Mouse (Mus musculus) midbrain, embryonic 11.5 days (tissue): Measurements from ENCODE around the gene Gm19426. TPM values are rescaled to one million over a fixed set of nuclear protein-coding genes. Genes with fewer than 3 reads are reported as not detected.

Source experiments
- ATAC-seq: fragments of 200-750 bp; cut with Nextera tagmentation; 2 replicates; pipeline ENCODE4 v1.8.0; 2017; ENCODE audit warnings: moderate TSS enrichment, moderate library complexity; ENCODE audit not compliant: low FRiP score
- DNase-seq: peaks from one replicate; pipeline ENCODE4 v3.0.0; 2015; ENCODE audit warnings: low spot score; ENCODE audit errors: missing footprints
- H3K27ac ChIP-seq: fragments of 300-500 bp; sonication (generic); 2 replicates; pipeline ENCODE4 v1.5.1; 2014; ENCODE audit warnings: low read depth, low read length
- H3K27me3 ChIP-seq: fragments of 300-500 bp; sonication (generic); 2 replicates; pipeline ENCODE4 v1.6.1; 2014; ENCODE audit warnings: mild to moderate bottlenecking, low read length, moderate library complexity, mixed read lengths; ENCODE audit not compliant: control insufficient read depth, insufficient read depth
- H3K36me3 ChIP-seq: fragments of 300-500 bp; sonication (generic); 2 replicates; pipeline ENCODE4 v1.6.1; 2014; ENCODE audit warnings: mild to moderate bottlenecking, low read length, moderate library complexity, mixed read lengths; ENCODE audit not compliant: control insufficient read depth, insufficient read depth
- H3K4me1 ChIP-seq: fragments of 300-500 bp; sonication (generic); 2 replicates; pipeline ENCODE4 v1.6.1; 2014; ENCODE audit warnings: low read length; ENCODE audit not compliant: control insufficient read depth, insufficient read depth
- H3K4me2 ChIP-seq: fragments of 300-500 bp; sonication (generic); 2 replicates; pipeline ENCODE4 v1.6.1; 2014; ENCODE audit warnings: mild to moderate bottlenecking, moderate library complexity
- H3K4me3 ChIP-seq: fragments of 300-500 bp; sonication (generic); 2 replicates; pipeline ENCODE4 v1.5.1; 2014; ENCODE audit warnings: low read depth, low read length
- H3K9ac ChIP-seq: fragments of 300-500 bp; sonication (generic); 2 replicates; pipeline ENCODE4 v1.6.1; 2014; ENCODE audit warnings: low read length
- H3K9me3 ChIP-seq: fragments of 300-500 bp; sonication (generic); 2 replicates; pipeline ENCODE4 v1.6.1; 2016; ENCODE audit warnings: low read length; ENCODE audit not compliant: control insufficient read depth
- WGBS: fragments of 180-500 bp; shearing (Covaris S2); extraction: QIAGEN DNeasy Blood & Tissue Kit; methylation state at CpG from one replicate; pipeline ENCODE4 v1.1.7; 2014; 5-methylcytosine and 5-hydroxymethylcytosine counted together
- microRNA counts: library from miRNA; unstranded; fragments of <30 nt; microRNA quantifications from one replicate; lab custom pipeline; 2015
- microRNA-seq: library from miRNA; unstranded; fragments of <30 nt; microRNA quantifications from one replicate; pipeline ENCODE4, GENCODE M21; 2017
- polyA plus RNA-seq: library from polyadenylated mRNA; unstranded; fragments of >200 nt; fragmentation: Nextera tagmentation; extraction: Ambion mirVana; gene quantifications from 2 replicates; pipeline ENCODE4 v1.2.1, GENCODE M21; 2014

Gm19426 gene
- polyA plus RNA-seq, 1 experiment from 2014 or later: 6.5 TPM

- 93% methylated on average over 1 of the region's 1 CpGs for WGBS
- peaks cover 3% of the 10 kb centered on the region; the same call in 1 of the 2 replicates for H3K36me3 ChIP-seq
Measured at GRCm38 (mm10) chr2:84705295-84705694, 38.2 kb downstream of the Gm19426 start.

GRCm38 (mm10) chr2:84704329-84704728 is 39.1 kb downstream of the Gm19426 start:
- no peaks in the 10 kb centered on the region for H3K36me3 ChIP-seq
- ATAC-seq (no peak), DNase-seq (no peak)
- no peak overlapping the region for H3K9ac ChIP-seq
- no peak overlapping the region for H3K27ac ChIP-seq
- no peak overlapping the region for H3K4me3 ChIP-seq
- no peaks in the 10 kb centered on the region for H3K4me1 ChIP-seq
- H3K4me2 ChIP-seq: no peak overlapping the region
- no peaks in the 10 kb centered on the region for H3K9me3 ChIP-seq
- no peaks in the 10 kb centered on the region for H3K27me3 ChIP-seq
- WGBS: 77% methylated on average over 5 of the region's 5 CpGs

More at GRCm38 (mm10) chr2:84705295-84705694, 38.2 kb downstream of the Gm19426 start:
- no peak overlapping the region for H3K4me3 ChIP-seq
- H3K27me3 ChIP-seq: no peaks in the 10 kb centered on the region
- H3K4me1 ChIP-seq: no peaks in the 10 kb centered on the region
- ATAC-seq: no peak
- no peaks in the 10 kb centered on the region for H3K9me3 ChIP-seq
- no peak overlapping the region for H3K4me2 ChIP-seq
- no peak overlapping the region for H3K9ac ChIP-seq
- no peak for DNase-seq
- no peak overlapping the region for H3K27ac ChIP-seq

GRCm38 (mm10) chr2:84703497-84703896 is 40.0 kb downstream of the Gm19426 start:
- Histone ChIP-seq H3K9ac (no peak overlapping the region), H3K4me3 (no peak overlapping the region), H3K27ac (no peak overlapping the region), H3K36me3 (no peaks in the 10 kb centered on the region), H3K27me3 (no peaks in the 10 kb centered on the region), H3K4me2 (no peak overlapping the region), H3K4me1 (no peaks in the 10 kb centered on the region), H3K9me3 (no peaks in the 10 kb centered on the region)
- no peak for DNase-seq
- WGBS: 88% methylated on average over 1 of the region's 1 CpGs
- ATAC-seq: no peak

GRCm38 (mm10) chr2:84695007-84695695 is 48.3 kb downstream of the Gm19426 start:
- Histone ChIP-seq H3K4me2 (no peak overlapping the region), H3K9me3 (no peaks in the 10 kb centered on the region), H3K4me1 (no peaks in the 10 kb centered on the region), H3K36me3 (peaks cover 13% of the 10 kb centered on the region; the same call in 1 of the 2 replicates), H3K27me3 (no peaks in the 10 kb centered on the region), H3K4me3 (no peak overlapping the region), H3K27ac (no peak overlapping the region), H3K9ac (no peak overlapping the region)
- no peak for ATAC-seq
- DNase-seq: no peak
- 92% methylated on average over 5 of the region's 5 CpGs for WGBS

MicroRNA genes within 50 kb of the gene (microRNA counts, 519-probe panel; counts per million panel counts)
- 7,881 counts per million, percentile 97 among the panel's probes with 10 or more counts for microRNA mmu-miR-130a (lab: Ali Mortazavi, UCI)

Small RNAs within 50 kb of the gene (microRNA-seq; reads per million reads assigned to microRNA genes)
- 39,983 reads per million, percentile 99 among the genes with 10 or more reads in this experiment for gene Mir130a

Other genes starting within 250 kb of the Gm19426 start
- 36.8 and 38.3 TPM in 2 replicates for gene Ctnnd1, start 92.9 kb downstream of the Gm19426 start, polyA plus RNA-seq
- gene Btbd18, start 84.6 kb downstream of the Gm19426 start, polyA plus RNA-seq: 0.19 and 0.41 TPM in 2 replicates
- 450 and 473 TPM in 2 replicates for gene Selenoh, start 72.9 kb downstream of the Gm19426 start, polyA plus RNA-seq
- not detected in 2 replicates for gene Gm28635, start 65.6 kb downstream of the Gm19426 start, polyA plus RNA-seq
- 70.7 and 73.2 TPM in 2 replicates for gene Med19, start 65.3 kb downstream of the Gm19426 start, polyA plus RNA-seq
- gene Tmx2, start 64.5 kb downstream of the Gm19426 start, polyA plus RNA-seq: 193 and 195 TPM in 2 replicates
- gene Zdhhc5, start 28.5 kb downstream of the Gm19426 start, polyA plus RNA-seq: 22.4 and 23.9 TPM in 2 replicates
- 54.4 and 57.0 TPM in 2 replicates for gene Clp1, start 16.3 kb downstream of the Gm19426 start, polyA plus RNA-seq
- 13.6 and 14.2 TPM in 2 replicates for gene Ypel4, start 9.6 kb downstream of the Gm19426 start, polyA plus RNA-seq
- 37.0 and 39.2 TPM in 2 replicates for gene Serping1, start 31.8 kb upstream of the Gm19426 start, polyA plus RNA-seq
- gene Ube2l6, start 55.2 kb upstream of the Gm19426 start, polyA plus RNA-seq: 39.4 and 39.5 TPM in 2 replicates
- gene Smtnl1, start 79.0 kb upstream of the Gm19426 start, polyA plus RNA-seq: 0.15 TPM in 1 of 2 replicates, not detected in the other
- gene Timm10, start 83.3 kb upstream of the Gm19426 start, polyA plus RNA-seq: 38.1 and 43.1 TPM in 2 replicates
- 16.3 and 18.6 TPM in 2 replicates for gene Slc43a1, start 95.2 kb upstream of the Gm19426 start, polyA plus RNA-seq
- gene Rtn4rl2, start 143.1 kb upstream of the Gm19426 start, polyA plus RNA-seq: 1.4 and 1.6 TPM in 2 replicates
- 17.6 and 19.0 TPM in 2 replicates for gene Slc43a3, start 192.9 kb upstream of the Gm19426 start, polyA plus RNA-seq
- gene Prg2, start 236.8 kb upstream of the Gm19426 start, polyA plus RNA-seq: 0.22 and 0.52 TPM in 2 replicates
- gene Prg3, start 244.6 kb upstream of the Gm19426 start, polyA plus RNA-seq: not detected in 2 replicates